Mouse (Mus musculus): ENCODE results near the gene Tnrc18.
"Not testable (repeated sequence)": the region's sequence is repeated elsewhere in the genome, so short reads cannot be mapped to it uniquely, and the experiment has no call there.

The Tnrc18 gene

GRCm38 (mm10) chr5:142817524-142818434 is at the start of gene Tnrc18:
TSS of gene Tnrc18 (minus strand) at chr5:142817662.
- DNase-seq, result peak; percentile 100

- DNase-seq, result no peak
These were observed 40.3 kb upstream of the Tnrc18 start for GRCm38 (mm10) chr5:142857763-142858229.

DNA sequence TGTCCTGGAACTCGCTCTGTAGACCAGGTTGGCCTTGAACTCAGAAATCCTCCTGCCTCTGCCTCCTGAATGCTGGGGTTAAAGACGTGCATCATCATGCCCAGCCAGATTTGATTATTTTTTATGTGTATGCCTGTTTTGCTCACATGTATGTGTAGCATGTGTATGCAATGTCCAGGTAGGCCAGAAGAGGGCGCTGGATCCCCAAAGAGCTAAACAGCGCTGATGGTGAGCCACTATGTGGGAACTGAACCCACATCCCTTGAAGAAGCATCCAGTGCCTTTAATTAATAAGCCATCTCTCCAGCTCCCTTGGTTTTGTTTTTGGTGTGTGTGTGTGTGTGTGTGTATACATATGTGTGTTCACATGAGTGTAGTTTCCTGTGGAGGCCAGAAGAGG is 38.9 kb upstream of the Tnrc18 start:
- no peak for DNase-seq

GRCm38 (mm10) chr5:142854877-142855276 is 37.4 kb upstream of the Tnrc18 start:
- DNase-seq, result no peak

DNA sequence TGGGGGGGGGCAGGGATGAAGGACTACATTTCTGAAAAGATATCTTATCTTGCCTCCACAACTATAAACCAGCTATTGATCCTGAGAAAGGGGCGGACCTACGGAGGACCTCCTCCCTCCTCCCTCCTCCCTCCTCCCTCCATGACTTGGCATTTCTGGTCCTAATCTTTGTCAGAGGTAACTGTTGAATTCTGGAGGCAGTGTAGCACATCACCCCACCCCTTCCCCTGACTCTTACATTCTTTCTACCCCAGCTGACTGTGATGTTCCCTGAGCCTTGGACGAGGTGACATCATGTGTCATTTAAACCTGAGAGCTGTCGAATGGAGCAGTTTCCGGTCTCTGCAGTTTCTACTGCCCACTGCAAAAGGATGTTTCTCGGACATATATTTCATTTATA is 36.1 kb upstream of the Tnrc18 start:
- no peak for DNase-seq

DNA sequence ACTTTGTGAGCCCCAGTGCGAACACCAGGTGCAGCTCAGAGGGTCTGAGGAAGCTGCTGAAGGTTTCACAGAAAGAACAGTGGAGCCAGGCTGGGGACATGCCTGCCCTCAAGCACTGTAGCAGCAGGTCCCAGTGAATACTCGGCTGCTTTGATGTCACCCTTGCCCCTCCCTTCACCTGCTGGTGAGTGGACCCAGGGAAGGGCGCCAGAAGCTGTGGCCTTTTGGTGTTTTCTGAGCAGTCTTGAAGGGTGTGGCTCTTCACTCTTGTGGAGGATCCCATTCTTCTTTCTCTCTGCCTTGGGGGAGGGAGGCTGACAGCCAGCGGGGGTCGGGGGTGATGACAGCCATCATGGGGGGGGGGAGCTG is 34.2 kb upstream of the Tnrc18 start:
- no peak for DNase-seq

DNA sequence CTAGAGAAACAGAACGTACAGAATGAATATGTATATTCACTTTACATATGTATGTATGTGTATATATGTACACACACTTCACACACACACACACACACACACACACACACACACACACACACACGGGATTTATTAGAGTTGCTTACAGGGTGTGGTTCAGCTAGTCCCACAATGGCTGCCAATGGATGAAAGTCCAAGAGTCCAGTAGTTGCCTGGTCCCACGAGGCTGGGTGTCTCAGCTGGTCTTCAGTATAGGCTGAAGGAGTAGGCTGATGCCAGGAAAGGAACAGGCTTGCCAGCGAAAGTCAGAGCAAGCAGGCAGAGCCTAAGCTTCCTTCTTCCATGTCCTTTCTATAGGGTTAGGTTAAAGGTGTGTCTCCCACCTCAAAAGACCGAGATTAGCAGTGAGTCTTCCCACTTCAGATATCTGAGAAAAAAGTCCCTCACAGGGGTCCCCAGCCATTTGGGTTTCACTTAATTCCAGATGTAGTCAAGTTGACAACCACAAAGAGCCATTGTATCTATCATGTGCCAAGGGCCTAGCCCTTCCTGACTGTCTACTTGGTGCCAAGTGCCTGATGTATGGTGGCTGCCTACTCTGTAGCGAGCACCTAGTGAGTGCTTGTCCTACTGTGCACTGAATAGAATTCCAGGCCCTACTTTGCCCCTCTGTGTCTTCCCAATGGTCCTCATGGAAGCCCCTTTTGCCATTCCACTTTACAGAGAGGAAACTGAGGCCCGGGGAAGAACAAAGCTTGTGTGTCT is 33.6 kb upstream of the Tnrc18 start:
- no peak for DNase-seq

DNA sequence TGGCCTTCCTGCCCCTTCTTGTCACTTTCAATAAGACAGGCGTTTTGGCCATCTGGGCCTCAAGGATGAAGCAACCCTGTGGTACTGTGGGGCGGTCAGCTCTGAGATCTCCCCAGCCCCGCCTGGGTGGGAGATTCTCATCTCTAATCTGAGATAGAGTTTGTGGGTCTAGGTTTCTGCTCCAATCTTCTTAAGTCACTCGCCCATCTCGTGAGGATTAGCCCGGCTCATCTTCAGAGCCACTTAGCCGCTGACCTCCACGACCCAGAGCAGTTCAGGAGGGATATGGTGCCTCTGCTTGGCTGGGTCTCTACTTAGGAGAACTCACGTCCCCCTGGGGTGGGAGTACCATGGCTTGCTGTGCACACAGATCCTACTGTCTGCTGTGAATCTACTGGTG is 33.0 kb upstream of the Tnrc18 start:
- no peak for DNase-seq

DNA sequence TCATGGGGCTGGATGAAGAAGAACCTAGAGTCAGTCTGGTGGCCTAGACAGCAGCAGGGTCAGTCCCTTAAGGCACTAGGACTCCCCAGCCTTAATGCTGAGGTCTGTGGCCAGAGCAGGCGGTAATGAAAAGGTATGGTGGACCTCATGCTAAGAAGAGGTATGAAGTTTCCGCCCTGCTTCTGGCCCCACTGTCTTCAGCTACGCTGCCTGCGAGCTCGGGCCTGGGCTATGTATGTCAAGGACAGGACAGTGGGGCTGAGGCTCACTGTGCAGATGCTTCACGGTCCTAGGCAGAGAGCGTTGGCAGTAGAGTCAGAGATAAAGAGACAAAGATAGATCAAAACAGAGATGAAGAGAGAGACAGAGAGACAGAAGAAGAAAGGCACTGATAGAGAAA is 31.4 kb upstream of the Tnrc18 start:
- no peak for DNase-seq

GRCm38 (mm10) chr5:142848149-142848548 is 30.7 kb upstream of the Tnrc18 start:
- DNase-seq, result no peak

DNA sequence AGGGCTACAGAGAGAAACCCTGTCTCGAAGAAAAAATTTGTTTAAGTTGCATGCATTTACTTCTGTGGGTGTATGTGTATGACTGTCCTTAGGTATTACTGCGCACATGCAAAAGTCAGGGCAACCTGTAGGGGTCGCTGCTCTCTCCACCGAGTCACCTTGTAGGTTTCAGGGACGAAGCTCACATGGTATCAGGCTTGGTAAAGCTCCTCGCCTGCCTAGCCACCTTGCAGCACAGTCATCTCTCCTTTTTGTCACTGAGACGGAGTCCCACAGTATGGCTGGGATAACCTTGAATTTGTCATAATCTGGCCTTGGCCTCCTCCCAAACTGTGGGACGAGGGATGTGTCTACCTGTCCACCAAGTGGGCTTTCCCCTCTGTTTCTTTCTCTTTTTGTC is 27.0 kb upstream of the Tnrc18 start:
- DNase-seq, result no peak

DNA sequence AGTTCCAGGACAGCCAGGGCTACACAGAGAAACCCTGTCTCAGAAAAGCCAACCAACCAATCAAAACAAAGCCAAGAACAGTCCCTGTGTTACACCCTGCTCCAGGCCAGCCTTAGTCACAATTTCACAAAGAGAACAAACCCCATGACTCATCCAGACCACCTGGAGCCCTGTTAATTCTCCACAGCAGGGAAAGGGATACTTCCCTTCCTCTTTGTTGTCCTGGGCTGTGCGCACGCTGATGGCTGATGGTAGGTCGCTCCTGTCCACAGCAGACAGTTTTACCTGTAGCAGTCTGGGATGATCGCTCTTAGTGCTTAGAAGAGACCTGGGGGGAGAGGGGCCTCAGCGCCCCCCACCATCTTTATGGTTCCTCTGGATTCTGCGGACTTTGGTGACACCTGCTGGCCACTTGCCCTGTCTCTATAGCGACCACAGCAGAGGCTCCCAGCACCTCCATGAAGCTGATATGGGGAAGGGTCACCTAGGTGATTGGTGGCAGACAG is 24.7 kb upstream of the Tnrc18 start:
- peak; percentile 91 for DNase-seq

- peak; percentile 95 for DNase-seq
These were observed 24.1 kb upstream of the Tnrc18 start for GRCm38 (mm10) chr5:142841372-142842136.

DNA sequence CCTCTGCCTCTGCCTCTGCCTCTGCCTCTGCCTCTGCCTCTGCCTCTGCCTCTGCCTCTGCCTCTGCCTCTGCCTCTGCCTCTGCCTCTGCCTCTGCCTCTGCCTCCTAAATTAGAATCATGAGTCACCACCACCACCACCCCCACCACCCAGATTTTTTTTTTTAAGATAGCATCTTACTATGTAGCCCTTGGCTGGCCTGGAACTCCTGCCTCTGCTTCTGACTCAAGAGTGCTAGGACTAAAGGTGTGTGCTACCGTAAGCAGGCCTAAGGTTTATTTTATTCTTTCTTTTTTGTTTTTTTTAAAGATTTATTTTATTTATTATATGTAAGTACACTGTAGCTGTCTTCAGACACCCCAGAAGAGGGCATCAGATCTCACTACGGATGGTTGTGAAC is 20.0 kb upstream of the Tnrc18 start:
- not testable (repeated sequence) for DNase-seq

GRCm38 (mm10) chr5:142836891-142837290 is 19.4 kb upstream of the Tnrc18 start:
- DNase-seq, result no peak

GRCm38 (mm10) chr5:142833646-142834438 is 16.4 kb upstream of the Tnrc18 start:
- DNase-seq, result no peak

GRCm38 (mm10) chr5:142826131-142826530 is 8.7 kb upstream of the Tnrc18 start:
- no peak for DNase-seq

DNA sequence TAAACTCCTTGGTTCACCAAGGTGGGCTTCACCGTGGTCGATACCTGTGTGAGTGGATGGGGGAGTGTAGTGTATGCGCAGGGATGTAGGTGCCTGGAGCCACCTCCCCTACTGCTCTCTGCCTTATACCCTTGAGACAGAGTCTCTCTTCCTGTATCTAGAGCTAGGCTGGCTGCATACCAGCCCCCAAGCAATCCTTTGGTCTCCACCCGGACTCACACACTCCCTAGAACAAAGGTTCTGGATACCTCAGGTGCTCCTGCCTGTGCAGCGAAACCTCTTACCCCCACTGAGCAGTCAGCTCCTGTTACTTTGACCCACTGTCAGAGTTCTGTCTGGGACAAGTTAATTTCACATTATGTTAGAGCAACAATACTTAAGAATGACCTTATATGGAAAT is 8.2 kb upstream of the Tnrc18 start:
- peak; percentile 88 for DNase-seq

DNA sequence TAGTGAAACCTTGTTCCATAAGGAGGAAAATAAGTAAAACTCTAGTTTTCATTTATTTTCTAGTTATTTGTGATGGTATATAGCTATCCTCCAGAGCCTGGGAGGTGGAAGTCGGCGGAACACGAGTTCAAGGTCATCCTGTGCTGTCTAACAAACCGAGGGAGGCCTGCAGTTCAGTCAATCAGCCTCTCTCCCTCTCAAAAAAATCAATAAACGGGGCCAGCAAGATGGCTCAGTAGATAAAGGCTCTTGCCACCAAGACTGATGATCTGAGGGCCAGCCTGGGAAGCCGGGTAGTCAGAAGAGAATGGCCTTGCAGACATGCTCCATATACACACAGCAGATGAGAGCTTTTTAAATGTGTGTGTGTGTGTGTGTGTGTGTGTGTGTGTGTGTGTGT is 6.6 kb upstream of the Tnrc18 start:
- DNase-seq, result no peak

DNA sequence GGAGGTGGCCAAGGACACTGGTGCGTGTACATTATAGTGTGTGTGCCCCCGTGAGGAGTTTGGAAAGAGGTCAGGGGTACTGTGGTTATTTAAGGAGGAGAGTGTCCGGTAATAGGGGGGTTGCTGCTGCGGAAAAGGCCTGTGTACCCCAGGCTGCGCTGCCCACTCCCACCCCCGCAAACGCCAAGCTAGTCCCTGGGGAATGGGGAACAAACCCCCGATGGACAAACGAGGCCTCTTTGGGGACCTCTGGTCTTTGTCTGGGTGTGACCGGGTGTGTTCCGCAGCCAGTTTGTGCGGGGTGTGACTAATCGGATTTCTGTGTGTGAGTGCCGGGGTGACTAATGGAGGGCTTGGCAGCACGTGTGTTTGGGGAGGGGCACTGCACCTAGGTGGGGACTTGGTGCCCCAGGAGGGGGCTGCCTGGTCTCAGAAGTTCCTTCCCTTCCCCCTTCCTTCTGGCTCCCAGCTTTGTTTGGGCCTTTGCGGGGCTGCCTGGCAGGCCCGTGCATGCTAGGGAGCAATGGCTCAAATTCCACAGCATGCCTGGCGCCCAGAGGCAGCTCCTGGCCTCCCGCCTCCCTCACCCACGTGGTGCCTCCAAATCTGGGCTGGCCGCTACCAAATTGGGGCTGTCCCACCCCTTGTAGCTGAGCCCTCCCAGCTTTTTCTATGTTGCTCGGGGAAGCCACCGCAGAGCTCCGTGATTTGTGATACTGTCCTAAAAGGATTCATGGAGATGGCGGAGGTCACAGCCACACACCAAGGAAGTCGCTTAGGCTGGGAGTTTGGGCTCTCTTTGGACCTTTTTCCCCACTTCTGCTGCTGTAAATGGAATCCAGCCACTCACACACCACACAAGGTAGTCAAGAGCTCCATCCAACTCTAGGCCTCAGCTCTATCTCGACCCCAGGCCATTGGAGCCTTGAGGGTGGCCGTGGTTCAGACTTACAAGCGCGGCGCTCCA is 5.9 kb upstream of the Tnrc18 start:
- peak; percentile 99 for DNase-seq

All from heart, adult 11 months (tissue).